Comparison of ENCODE assay signal across 10 mouse cellular contexts in the genomic region with DNA sequence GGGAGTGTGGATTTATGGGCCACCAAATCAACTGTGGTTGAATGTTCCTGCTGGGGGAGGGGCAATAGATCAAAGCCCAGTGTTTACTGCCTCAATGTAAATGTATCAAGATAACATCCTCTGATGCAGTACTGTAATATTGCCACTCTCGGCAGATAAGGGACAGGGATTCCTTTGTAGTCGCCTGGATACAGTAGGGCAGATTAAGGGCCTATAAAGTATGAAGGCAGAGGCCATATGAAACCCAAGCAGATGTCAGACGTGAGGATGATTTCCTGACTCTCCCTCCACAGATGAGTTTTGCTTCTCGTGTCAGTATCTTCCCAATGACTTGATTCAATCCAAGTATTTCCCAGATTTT.
DNase-seq lines count a peak whose midpoint lies in the region; ATAC-seq and TF ChIP-seq lines count a peak whose summit lies in the region.
"Had no signal": no experiment of that assay in that cellular context is flagged by ENCODE, and none has a peak within 500 bp of the region (broad histone marks: within the 10 kb centered on the region; RNA-seq: fewer than 3 reads in every experiment).

No protein-coding gene starts in this region.

- no peaks in the 10 kb centered on the region for H3K27me3 ChIP-seq in kidney, embryonic 15.5 days
- no peaks in the 10 kb centered on the region for H3K27me3 ChIP-seq in embryonic facial prominence, embryonic 13.5 days
- H3K27me3 ChIP-seq in heart, postnatal 0 days (ENCODE audit: control insufficient read depth, insufficient read depth, low read length) = no peaks in the 10 kb centered on the region
- peaks cover 26% of the 10 kb centered on the region for H3K27me3 ChIP-seq in midbrain, embryonic 12.5 days

- H3K9ac ChIP-seq in kidney, embryonic 15.5 days = no peak overlapping the region
- no peak overlapping the region for H3K9ac ChIP-seq in embryonic facial prominence, embryonic 13.5 days
- H3K9ac ChIP-seq in heart, postnatal 0 days (replicated peaks; ENCODE audit: low read depth, low read length) = no peak overlapping the region
- no peak overlapping the region for H3K9ac ChIP-seq in midbrain, embryonic 12.5 days (replicated peaks)

- DNase-seq in kidney, adult 11 months = no peak
- no peak for DNase-seq in heart, postnatal 0 days (ENCODE audit: low spot score)
- no peak for DNase-seq in frontal cortex, postnatal 14 days (ENCODE audit: low spot score in 2 of 2)
- DNase-seq in Muller cell, postnatal 12 days (ENCODE audit: inconsistent ontology term) = no peak
- DNase-seq: adrenal gland, postnatal 25 days; right cerebral cortex, adult 18-20 months had no signal

- H3K4me2 ChIP-seq in kidney, embryonic 15.5 days = peak overlapping the region; percentile 52
- peak overlapping the region; percentile 56 for H3K4me2 ChIP-seq in embryonic facial prominence, embryonic 13.5 days
- no peak overlapping the region for H3K4me2 ChIP-seq in heart, postnatal 0 days (ENCODE audit: low read depth, low read length)
- H3K4me2 ChIP-seq in midbrain, embryonic 12.5 days (replicated peaks) = peak overlapping the region; percentile 29

- no peaks in the 10 kb centered on the region for H3K9me3 ChIP-seq in kidney, embryonic 15.5 days (replicated peaks)
- no peaks in the 10 kb centered on the region for H3K9me3 ChIP-seq in embryonic facial prominence, embryonic 13.5 days
- no peaks in the 10 kb centered on the region for H3K9me3 ChIP-seq in heart, postnatal 0 days (replicated peaks; ENCODE audit: control insufficient read depth, low read length)
- no peaks in the 10 kb centered on the region for H3K9me3 ChIP-seq in midbrain, embryonic 12.5 days
- H3K9me3 ChIP-seq: megakaryocyte, embryonic 14.5 days had no signal

- peaks cover 62% of the 10 kb centered on the region for H3K4me1 ChIP-seq in kidney, embryonic 15.5 days
- H3K4me1 ChIP-seq in embryonic facial prominence, embryonic 13.5 days = peaks cover 67% of the 10 kb centered on the region
- peaks cover 27% of the 10 kb centered on the region for H3K4me1 ChIP-seq in heart, postnatal 0 days (ENCODE audit: control insufficient read depth, insufficient read depth)
- peaks cover 72% of the 10 kb centered on the region for H3K4me1 ChIP-seq in midbrain, embryonic 12.5 days

- ATAC-seq in kidney, embryonic 15.5 days (replicated peaks; ENCODE audit: low FRiP score) = no peak
- no peak for ATAC-seq in embryonic facial prominence, embryonic 13.5 days (ENCODE audit: insufficient number of reproducible peaks, insufficient read depth, low FRiP score, low TSS enrichment, low read depth)
- no peak for ATAC-seq in heart, postnatal 0 days (ENCODE audit: insufficient read depth, low read depth)
- ATAC-seq in midbrain, embryonic 12.5 days (ENCODE audit: low FRiP score, low read depth) = no peak

- WGBS in kidney, embryonic 15.5 days = 9% methylated on average over 4 of the region's 4 CpGs
- WGBS in embryonic facial prominence, embryonic 13.5 days = 10% methylated on average over 4 of the region's 4 CpGs
- 43% methylated on average over 4 of the region's 4 CpGs for WGBS in heart, postnatal 0 days
- 14% methylated on average over 4 of the region's 4 CpGs for WGBS in midbrain, embryonic 12.5 days

- H3K36me3 ChIP-seq in kidney, embryonic 15.5 days = 0 out of 2 replicates have a peak, but pooled peaks cover 3% of the 10 kb centered on the region
- 0 out of 2 replicates have a peak, but pooled peaks cover 2% of the 10 kb centered on the region for H3K36me3 ChIP-seq in embryonic facial prominence, embryonic 13.5 days
- H3K36me3 ChIP-seq in heart, postnatal 0 days (replicated peaks; ENCODE audit: control insufficient read depth, insufficient read depth, low read length) = peaks cover 8% of the 10 kb centered on the region; the same call in 1 of the 2 replicates
- H3K36me3 ChIP-seq in midbrain, embryonic 12.5 days = no peaks in the 10 kb centered on the region

- TF ChIP-seq CTCF in heart, postnatal 0 days (IDR thresholded peaks at IDR 0.05; ENCODE audit: low read depth) = no peak

- TF ChIP-seq EP300 in heart, postnatal 0 days (IDR thresholded peaks at IDR 0.05; ENCODE audit: low read depth) = no peak

- peak overlapping the region; percentile 83 for H3K27ac ChIP-seq in kidney, embryonic 15.5 days
- H3K27ac ChIP-seq in embryonic facial prominence, embryonic 13.5 days = peak overlapping the region; percentile 79
- peak overlapping the region; percentile 22; the same call in 1 of the 2 replicates for H3K27ac ChIP-seq in heart, postnatal 0 days (ENCODE audit: low read depth)
- H3K27ac ChIP-seq in midbrain, embryonic 12.5 days (replicated peaks) = peak overlapping the region; percentile 92

- H3K4me3 ChIP-seq in kidney, embryonic 15.5 days (replicated peaks) = no peak overlapping the region
- no peak overlapping the region for H3K4me3 ChIP-seq in embryonic facial prominence, embryonic 13.5 days
- H3K4me3 ChIP-seq in heart, postnatal 0 days (ENCODE audit: low read depth, low read length) = no peak overlapping the region
- no peak overlapping the region for H3K4me3 ChIP-seq in midbrain, embryonic 12.5 days
- H3K4me3 ChIP-seq: megakaryocyte, embryonic 14.5 days had no signal

Comparison
In these comparisons a context has a peak if more than half of its experiments do, and no peak if none do; other contexts are left out.
1. H3K27ac ChIP-seq: peak in every context shown above with its lines; median percentile 92 in midbrain, embryonic 12.5 days; 83 in kidney, embryonic 15.5 days; 79 in embryonic facial prominence, embryonic 13.5 days; 22 in heart, postnatal 0 days.